Mouse (Mus musculus): ENCODE results near the gene Krtap10-10.

Krtap10-10 gene

DNA sequence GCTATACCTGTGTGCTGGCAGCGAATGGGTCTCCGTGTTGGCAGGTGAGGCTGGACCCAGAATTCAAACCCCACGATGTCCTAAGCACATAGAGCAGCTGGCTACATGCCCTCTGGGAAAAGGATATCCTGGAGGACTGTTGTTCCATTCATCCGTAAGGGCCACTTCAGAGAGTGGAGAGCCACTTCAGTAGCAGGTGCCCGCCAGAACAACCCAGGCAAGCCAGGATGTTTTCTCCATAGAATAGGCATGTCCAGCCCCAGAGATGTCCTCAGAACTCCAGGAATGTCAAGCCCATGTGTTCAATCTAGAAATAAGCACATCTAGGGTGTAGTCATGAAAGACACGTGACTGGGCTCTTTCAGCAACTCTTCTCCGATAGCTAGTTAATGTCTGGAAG is 33.9 kb downstream of the Krtap10-10 start:
- no peak for DNase-seq

DNA sequence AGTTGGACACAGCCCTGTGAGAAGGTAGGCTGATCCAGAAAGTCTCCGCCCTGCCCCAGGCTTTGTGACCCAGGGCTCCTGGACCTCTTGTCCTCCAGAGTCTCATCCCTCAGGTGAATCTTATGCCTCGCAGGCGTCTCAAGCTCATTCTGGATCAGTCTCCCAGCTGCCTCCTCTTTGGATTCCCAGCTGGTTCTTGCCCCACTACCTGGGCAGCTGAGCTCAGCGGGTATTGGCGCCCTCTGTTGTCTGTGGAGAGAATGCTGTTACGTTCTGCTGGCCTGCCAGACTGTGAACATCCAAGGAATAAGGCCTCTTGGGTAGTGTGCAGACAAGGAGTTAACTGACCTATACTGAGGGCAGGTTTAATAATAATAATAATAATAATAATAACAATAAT is 43.2 kb downstream of the Krtap10-10 start:
- peak in 1 of 2 experiments; percentile 45 for DNase-seq

DNA sequence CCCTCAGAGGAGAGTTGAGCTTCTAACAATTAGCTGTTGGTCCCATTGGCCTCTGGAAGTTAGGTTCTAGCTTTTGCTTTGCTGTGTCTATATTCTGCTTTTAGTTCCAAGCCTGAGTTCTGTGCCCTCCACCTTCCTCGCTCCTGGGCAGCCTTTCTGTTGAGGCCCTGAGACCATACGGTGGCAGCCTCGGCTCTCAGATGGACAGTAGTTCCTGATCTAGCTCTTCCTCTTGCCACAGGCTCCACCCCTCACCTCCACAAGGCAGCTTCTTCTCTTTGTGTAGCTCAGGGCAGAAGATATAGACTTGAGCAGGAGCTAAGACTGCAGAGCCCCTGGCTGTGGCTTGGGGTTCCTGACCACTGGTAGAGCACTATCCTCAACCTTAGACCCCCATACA is 44.6 kb downstream of the Krtap10-10 start:
- DNase-seq = no peak

DNA sequence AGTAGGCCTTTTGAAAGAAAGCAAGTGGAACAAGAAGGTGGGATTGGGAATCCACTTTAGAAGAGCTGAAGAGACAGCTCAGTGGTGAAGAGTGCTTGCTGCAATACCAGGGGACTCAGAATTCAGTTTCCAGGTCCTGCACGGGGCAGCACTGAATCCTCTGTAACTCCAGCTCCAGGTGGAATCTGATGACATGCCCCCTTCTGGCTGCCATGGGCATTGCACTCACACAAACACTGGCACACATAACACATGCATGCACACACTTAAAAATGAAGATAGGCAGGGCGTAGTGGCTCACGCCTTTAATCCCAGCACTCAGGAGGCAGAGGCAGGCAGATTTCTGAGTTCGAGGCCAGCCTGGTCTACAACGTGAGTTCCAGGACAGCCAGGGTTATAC is 46.8 kb downstream of the Krtap10-10 start:
- DNase-seq = no peak

DNA sequence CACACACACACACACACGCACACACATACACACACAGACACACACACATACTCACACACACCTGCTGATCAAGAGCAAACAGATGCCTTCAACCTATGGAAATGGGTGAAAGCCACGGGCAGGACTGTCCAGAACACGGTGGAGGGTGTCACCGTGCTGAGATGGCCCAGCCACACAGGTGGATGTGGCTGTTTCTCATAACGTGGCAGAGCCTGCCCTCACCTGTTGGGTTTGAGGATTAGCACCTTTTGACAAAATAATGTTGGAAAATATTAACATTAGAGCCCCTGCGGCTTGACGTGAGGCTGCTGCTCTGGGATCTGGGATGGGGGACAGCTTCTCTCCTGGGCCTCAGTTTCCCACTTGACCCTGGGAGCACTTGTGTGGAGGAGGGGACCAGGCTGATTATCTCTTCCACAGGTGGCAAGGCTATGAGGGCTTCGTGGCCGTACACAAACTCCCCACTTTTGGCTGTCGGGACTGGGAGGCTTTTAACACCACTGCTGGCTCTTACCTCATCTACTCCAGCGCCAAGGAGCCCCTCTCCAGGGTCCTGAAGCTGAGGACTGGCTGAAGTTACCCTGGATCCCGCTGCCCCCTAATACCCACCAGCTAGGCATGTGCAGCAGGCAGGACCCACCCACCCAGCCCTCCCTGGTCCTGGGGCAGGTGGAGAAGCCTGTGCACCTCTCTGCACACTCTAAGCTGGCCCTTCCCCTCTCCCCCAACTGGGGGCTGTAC is 50.4 kb downstream of the Krtap10-10 start:
- peak in 1 of 2 experiments; percentile 36 for DNase-seq

Data from cerebellum, postnatal 25 days (tissue).